Mouse (Mus musculus): ENCODE results near the gene Gm17268.

DNA sequence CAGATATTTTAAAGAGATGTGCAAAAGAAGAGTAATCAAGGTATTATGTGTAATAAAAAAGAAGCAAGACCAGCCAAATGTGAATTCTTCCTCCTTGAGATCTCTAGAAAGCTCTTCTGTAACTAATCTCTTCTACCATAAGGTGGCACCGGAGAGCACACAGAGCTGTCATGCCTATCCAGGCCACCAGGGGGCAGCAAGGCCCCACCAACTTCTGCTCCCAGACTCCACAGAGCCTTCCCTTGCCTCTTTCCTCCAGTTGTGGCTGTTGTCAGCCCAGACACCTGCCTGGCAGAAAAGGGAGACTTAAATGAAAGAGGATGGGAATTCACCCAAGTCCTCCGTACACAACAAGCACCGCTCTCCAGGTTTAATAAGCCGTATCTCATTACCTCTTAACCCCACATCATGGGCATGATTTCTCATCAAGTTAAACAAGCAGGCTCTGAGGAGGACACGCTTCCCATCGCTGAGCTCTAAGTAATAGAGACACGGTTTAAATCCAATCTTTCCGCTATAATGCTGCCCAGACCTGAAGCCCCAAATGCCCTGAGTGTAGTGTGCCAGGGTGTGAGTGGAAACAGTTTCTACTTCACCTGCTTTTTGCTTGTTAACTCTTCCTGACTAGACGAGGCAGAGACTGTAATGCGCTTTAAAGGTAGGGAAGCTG, 42.1 kb downstream of the Gm17268 start:
- peak; percentile 99 for TF ChIP-seq CTCF (IDR thresholded peaks at IDR 0.05; ENCODE audit: control insufficient read depth, insufficient read depth, insufficient read length)
- TF ChIP-seq USF1 (IDR thresholded peaks at IDR 0.05; ENCODE audit: low read depth), result no peak
- no peak for TF ChIP-seq CEBPB (IDR thresholded peaks at IDR 0.05; ENCODE audit: low read depth)
